Mouse (Mus musculus) embryonic fibroblast, embryonic 13.5 days (primary cell): Measurements from ENCODE around the gene Trappc3. TPM values are rescaled to one million over a fixed set of nuclear protein-coding genes. Genes with fewer than 3 reads are reported as not detected.

Experiments used
- H3K27ac ChIP-seq: 2 replicates; pipeline ENCODE4 v1.5.1; 2012; ENCODE audit warnings: low read length, control low read depth, inconsistent platforms; ENCODE audit not compliant: insufficient read depth
- H3K4me1 ChIP-seq: 2 replicates; pipeline ENCODE4 v1.6.1; 2011; ENCODE audit warnings: low read length; ENCODE audit not compliant: control insufficient read depth, insufficient read depth
- H3K4me3 ChIP-seq: 2 replicates; pipeline ENCODE4 v1.5.1; 2011; ENCODE audit warnings: mild to moderate bottlenecking, control low read depth, low read length; ENCODE audit not compliant: insufficient read depth
- CTCF ChIP-seq: IDR thresholded peaks from 2 replicates; pipeline ENCODE4 v1.5.1; 2011; ENCODE audit warnings: mild to moderate bottlenecking, control low read depth, low read length, moderate library complexity, borderline replicate concordance; ENCODE audit not compliant: insufficient read depth
- POLR2A ChIP-seq: IDR thresholded peaks from 2 replicates; pipeline ENCODE4 v1.6.1; 2011; ENCODE audit warnings: low read depth, mild to moderate bottlenecking, control low read depth, low read length, moderate library complexity
- polyA plus RNA-seq: library from polyadenylated mRNA; stranded (reverse); fragments of >200 nt; gene quantifications from 2 replicates; pipeline ENCODE4 v1.2.4, GENCODE M21; 2011; ENCODE audit warnings: low read depth; ENCODE audit not compliant: missing spikeins, insufficient read length

Trappc3 gene
- polyA plus RNA-seq, 1 experiment: 102 TPM

DNA sequence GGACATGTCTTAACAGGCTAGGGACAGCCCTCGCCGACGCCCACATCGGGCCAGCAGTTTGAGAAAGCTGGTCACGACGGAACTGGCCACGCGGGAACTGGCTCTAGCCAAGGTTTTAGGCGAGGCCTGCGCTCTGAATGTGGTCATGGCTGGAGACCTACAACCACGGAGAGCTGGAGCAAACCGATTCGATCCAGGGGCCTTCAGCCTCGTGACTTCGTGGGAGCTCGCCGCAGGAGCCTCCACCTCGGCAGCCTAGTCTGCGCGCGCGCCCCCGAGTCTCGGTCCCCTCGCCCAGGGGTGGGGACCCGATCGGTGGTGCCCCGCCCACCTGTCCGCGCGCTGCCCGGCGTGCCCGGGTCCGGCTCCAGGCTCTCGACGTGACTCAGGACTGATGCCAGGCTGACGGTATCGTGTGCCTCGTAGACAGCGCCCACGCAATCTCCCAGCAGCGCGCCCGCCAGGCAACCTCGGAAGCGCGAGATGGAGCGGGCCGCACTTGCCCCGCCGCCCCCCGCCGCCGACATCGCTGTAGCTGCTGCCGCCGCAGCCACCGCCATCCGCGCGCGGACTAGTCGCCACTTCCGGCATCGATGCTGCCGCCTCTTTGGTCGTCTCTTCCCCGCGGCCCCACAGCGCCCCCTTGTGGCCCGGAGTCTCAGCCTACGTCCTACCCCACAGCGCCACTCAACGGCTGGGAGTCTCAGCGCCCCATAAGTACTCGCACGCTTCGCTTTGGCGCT, 59.2 kb downstream of the Trappc3 start, which contains the start of gene Adprhl2:
TSS of gene Adprhl2 (minus strand) at position 593 of the 743 bp plus-strand sequence.
- H3K4me1 ChIP-seq: no peaks in the 10 kb centered on the region
- TF ChIP-seq CTCF: peak; percentile 100
- TF ChIP-seq POLR2A: peak; percentile 62
- H3K4me3 ChIP-seq: peak within 1 kb of the TSS; percentile 74
- peak within 1 kb of the TSS; percentile 71 for H3K27ac ChIP-seq

DNA sequence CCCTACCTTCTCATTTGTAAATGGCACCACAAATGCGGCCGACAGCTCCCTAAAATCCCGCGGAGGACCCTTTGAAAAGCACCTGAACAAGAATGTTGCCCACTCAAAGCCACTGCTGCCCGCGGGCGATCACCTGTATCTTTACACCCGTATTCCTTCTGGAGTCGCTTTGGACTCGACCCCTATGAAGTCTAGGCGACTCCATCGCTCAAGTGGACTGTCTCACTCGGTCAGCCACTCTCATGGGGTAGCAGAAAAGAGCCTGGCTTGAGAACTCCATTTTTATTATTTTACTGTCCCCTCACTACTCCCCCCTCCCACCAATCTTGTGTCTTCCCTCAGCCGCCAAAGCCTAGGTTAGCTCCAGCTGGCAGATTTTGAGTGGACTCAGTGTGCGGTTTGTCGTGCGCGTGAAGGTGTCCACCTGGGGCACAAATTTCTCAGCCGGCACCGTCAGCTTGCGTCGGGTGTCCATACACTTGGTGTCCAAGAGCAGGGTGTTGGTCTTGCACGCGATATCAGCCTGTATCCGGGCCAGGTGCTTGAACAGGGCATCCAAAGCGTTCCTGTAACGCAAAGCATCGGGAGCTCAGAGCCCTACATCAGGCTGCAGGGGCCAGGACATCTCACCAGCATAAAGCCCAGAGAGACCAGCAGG, 59.9 kb downstream of the Trappc3 start:
- H3K4me1 ChIP-seq: no peaks in the 10 kb centered on the region
- TF ChIP-seq POLR2A (no peak), CTCF (no peak)
- H3K4me3 ChIP-seq: 0 out of 2 replicates have a peak overlapping the region, but pooled peaks have one; percentile 5
- no peak overlapping the region for H3K27ac ChIP-seq

DNA sequence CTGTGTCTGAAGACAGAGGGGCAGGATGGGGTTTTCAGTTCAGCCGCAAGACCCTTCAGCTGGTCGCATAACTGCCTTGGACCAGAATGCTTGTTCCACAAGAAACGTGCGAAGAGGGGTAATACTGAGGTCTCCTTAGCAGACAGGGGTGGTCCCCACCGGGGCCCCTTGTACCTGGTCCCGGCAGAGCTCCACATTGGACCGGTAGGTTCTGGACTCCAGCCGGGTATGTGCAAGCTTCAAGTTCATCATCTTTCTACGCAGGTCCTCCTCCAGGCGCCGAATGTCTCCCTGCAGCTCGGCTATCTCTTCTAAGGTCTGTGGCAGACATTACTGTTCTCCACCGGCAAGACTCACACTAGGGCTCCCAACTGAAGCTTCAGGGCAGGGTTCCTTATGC, 60.5 kb downstream of the Trappc3 start:
- H3K4me3 ChIP-seq: no peak overlapping the region

DNA sequence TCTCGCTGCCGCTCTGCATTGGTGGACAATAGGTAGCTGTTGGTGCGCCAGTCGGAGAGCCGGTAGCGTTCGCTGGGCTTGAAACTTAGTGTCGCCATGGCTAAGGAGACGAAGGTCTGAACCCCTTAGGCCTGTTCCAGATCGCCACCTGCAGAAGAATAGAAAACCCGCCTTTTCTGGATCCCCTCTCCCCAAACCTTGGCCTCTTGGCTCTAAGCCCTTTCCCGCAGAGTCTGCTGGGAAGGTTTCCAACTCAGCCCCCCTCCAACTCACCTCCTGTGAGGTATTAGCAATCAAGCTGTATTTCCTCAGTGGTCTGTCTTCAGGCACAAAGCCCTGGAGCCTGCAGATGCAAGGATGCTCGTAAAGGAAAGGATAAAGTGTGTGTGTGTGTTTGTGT, 62.7 kb downstream of the Trappc3 start:
- no peak overlapping the region for H3K4me3 ChIP-seq
- no peaks in the 10 kb centered on the region for H3K4me1 ChIP-seq
- H3K27ac ChIP-seq: no peak overlapping the region
- TF ChIP-seq POLR2A (no peak), CTCF (no peak)

More for the DNA sequence above, 60.5 kb downstream of the Trappc3 start:
- Histone ChIP-seq H3K27ac (no peak overlapping the region), H3K4me1 (no peaks in the 10 kb centered on the region)
- no peak for TF ChIP-seq POLR2A
- no peak for TF ChIP-seq CTCF

DNA sequence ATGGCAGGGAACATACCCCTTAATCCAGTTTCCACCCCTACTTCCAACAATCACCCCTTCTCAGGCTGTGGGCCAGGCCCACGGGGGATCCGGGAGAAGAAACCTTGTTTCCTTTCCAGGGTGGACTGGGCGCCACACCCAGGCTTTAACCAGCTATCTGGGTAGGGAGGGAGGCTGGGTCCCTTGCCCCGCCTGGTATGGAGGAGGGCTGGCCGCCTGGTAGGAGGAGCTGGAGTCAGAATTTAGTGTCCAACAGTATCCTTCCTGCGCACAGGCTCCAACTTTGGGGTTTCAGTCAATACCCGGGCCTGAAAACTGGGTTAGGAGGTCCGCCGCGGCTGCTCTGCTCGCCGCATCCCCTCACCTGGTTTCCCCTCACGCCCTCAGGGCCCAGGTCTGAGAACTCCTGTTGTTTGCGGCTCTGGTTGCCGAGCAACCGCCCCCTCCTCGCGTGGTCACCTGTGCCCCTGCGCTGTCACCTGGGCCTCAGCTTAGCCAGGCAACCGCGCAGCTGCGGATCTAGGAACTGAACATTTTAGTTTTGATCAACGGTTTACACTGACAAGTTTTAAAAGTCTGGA, 63.2 kb downstream of the Trappc3 start, which contains the start of gene Tekt2:
TSS of gene Tekt2 (minus strand) at position 408 of the 581 bp plus-strand sequence.
- Histone ChIP-seq H3K4me1 (no peaks in the 10 kb centered on the region), H3K4me3 (no peak within 1 kb of the TSS), H3K27ac (no peak within 1 kb of the TSS)
- TF ChIP-seq CTCF: no peak
- no peak; the same call in 1 of the 2 replicates for TF ChIP-seq POLR2A

Other genes starting within 250 kb of the Trappc3 start
- gene Csf3r, start 237.8 kb upstream of the Trappc3 start, polyA plus RNA-seq: 0.26 TPM in 1 of 2 replicates, not detected in the other
- gene Mrps15, start 215.4 kb upstream of the Trappc3 start, polyA plus RNA-seq: 72.2 and 72.6 TPM in 2 replicates
- 5.0 and 8.1 TPM in 2 replicates for gene Oscp1, start 203.8 kb upstream of the Trappc3 start, polyA plus RNA-seq
- 34.3 and 38.7 TPM in 2 replicates for gene Lsm10, start 165.7 kb upstream of the Trappc3 start, polyA plus RNA-seq
- gene Stk40, start 158.4 kb upstream of the Trappc3 start, polyA plus RNA-seq: 26.4 and 34.1 TPM in 2 replicates
- gene Eva1b, start 114.6 kb upstream of the Trappc3 start, polyA plus RNA-seq: 41.0 and 53.7 TPM in 2 replicates
- gene Sh3d21, start 98.8 kb upstream of the Trappc3 start, polyA plus RNA-seq: 2.5 and 3.8 TPM in 2 replicates
- 311 and 382 TPM in 2 replicates for gene Thrap3, start 59.6 kb upstream of the Trappc3 start, polyA plus RNA-seq
- gene Map7d1, start 6.0 kb upstream of the Trappc3 start, polyA plus RNA-seq: 83.0 and 98.9 TPM in 2 replicates
- 7.7 and 40.4 TPM in 2 replicates for gene Col8a2, start 24.5 kb downstream of the Trappc3 start, polyA plus RNA-seq
- gene Adprhl2, start 59.4 kb downstream of the Trappc3 start, polyA plus RNA-seq: 15.9 and 16.7 TPM in 2 replicates
- 3.1 and 3.9 TPM in 2 replicates for gene Tekt2, start 63.4 kb downstream of the Trappc3 start, polyA plus RNA-seq
- 18.0 and 22.7 TPM in 2 replicates for gene Ago3, start 167.2 kb downstream of the Trappc3 start, polyA plus RNA-seq
- gene Ago1, start 206.3 kb downstream of the Trappc3 start, polyA plus RNA-seq: 26.6 and 27.0 TPM in 2 replicates